Mouse (Mus musculus) cerebellum, adult 11-12 months (tissue): ENCODE data around the gene Gm4981.
A peak's percentile ranks its signal among the peaks of the same experiment; 100 is the strongest.
"Not testable (repeated sequence)": the region's sequence is repeated elsewhere in the genome, so short reads cannot be mapped to it uniquely, and the experiment has no call there.

Experiments used
- DNase-seq: peaks from one replicate; pipeline ENCODE4 v3.0.0; 2022

The Gm4981 gene

DNA sequence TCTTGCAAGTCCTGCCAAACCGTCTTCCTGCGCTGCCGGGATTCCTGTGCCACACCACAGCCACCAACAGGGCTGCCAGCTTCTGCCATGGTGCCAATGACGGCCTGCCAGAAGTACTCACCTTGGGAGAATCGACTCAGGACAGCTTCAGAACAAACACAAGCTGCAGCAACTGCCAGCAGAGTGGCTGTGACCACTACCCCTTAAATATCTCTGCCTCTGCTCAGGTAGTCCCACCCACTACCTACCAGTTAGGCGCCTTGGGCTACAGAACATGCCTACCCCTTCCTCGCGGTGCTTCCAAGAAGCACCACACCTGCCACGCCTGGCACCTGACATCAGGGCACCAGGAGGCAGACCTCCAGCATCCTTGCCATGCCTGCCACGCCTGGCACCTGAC lies at the start of gene Gm4981:
TSS of gene Gm4981 (minus strand) at position 89 of the 400 bp plus-strand sequence.
- DNase-seq: no peak

- no peak for DNase-seq
Measured at GRCm38 (mm10) chr10:58282238-58282637, 45.7 kb upstream of the Gm4981 start.

- no peak for DNase-seq
Measured at GRCm38 (mm10) chr10:58258466-58258865, 22.0 kb upstream of the Gm4981 start.

GRCm38 (mm10) chr10:58255954-58256353 lies 19.5 kb upstream of the Gm4981 start:
- DNase-seq: no peak

DNA sequence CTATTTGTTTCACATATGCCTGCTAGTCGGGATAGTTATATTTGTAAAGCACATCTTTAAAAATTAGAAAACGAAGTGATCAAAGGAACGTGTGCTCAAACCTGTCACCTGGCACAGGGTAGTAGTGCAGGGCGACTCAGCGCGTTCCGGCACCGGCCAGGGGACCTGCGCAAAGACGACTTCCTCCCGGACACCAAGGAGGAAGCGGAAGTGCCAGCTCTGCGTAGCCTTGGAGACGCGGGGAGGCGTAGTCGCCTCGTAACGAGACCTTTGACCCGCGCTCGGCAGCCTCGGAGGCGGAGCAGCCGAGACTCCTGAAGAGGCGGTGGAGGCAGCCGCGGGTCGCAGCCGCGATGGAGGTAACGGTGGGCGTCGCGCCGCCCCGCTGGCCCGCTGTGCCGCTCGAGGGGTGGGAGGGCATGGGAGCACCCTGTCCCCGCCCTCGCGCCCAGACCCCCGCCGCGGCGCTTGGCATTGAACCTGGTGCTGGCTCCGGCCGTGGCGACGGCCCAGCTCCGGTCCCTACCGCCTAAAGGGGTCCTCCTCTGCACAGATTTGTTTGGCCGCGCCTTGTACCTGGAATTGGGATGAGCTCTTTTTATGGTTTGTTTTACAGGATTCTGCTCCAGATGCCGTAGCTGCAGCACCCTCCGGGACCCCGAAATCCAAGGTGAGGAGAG lies 18.9 kb upstream of the Gm4981 start, which contains the start of gene Gcc2:
TSS of gene Gcc2 (plus strand) at position 285 of the 680 bp plus-strand sequence.
- DNase-seq: peak; percentile 92

DNA sequence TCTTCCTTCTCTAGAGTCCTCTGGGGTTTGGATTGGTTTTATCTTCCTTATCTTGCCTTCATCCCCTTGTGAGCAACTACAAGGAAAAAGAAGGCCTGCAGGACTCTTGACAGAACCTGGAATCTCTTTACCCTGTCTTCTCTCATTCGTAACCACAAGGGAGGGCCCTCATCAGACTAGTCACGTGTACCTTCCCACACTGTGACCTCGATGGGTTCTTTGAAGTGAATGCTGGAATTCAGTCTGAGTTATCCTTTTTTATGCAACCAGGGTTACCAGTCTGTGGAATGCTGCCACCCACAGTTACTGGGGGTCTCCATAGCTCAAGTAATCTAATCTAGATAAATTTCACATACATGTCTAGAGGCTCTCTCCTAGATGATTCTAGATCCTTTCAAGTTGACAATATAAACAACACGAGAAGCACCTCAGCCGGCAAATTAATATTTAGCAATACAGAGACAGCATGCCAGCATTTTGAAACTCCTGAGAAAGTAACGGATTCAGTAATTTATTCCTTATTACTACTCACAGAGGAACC lies 18.2 kb upstream of the Gm4981 start:
- DNase-seq: no peak

GRCm38 (mm10) chr10:58249535-58249934 lies 13.0 kb upstream of the Gm4981 start:
- DNase-seq: no peak

DNA sequence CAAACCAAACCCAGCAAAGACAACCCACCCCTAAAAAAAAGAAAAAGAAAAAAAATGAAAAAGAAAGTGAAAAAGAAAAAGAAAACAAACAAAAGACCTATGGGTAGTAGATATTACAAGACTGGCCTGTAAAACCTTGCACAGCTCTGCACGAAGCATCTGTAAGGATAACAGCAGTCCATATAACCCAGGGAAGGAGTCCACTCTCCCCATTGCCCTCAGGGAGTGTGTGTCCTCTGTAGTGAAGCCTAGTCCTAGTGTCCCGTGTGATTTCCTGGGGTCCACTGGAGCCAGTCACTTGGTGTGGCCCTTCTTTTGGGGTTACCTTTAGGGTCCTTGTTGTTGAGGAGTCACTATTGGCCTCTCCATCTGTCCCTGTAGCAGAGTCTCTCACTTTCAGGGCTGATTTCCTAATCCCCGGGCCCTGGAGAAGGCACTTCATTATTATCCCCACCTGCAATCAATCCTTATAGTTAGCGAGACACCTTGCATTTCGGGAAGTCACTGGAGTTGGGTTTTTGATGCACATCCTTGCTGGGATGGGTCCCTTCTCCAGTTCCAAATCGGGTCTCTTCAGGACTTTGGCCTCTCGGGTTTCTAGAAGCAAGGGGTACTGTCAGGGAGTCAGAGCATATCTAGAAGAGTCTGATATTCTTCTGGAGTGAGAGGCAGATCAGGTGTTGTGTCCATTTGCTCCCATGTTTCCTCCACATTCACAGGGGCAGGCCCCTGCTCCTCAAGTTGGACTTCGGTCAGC lies 2.7 kb upstream of the Gm4981 start:
- peak; percentile 50 for DNase-seq

DNA sequence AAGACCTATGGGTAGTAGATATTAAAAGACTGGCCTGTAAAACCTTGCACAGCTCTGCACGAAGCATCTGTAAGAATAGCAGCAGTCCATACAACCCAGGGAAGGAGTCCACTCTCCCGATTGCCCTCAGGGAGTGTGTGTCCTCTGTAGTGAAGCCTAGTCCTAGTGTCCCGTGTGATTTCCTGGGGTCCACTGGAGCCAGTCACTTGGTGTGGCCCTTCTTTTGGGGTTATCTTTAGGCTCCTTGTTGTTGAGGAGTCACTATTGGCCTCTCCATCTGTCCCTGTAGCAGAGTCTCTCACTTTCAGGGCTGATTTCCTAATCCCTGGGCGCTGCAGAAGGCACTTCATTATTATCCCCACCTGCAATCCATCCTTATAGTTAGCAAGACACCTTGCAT lies 1.5 kb downstream of the Gm4981 start:
- DNase-seq: not testable (repeated sequence)

DNA sequence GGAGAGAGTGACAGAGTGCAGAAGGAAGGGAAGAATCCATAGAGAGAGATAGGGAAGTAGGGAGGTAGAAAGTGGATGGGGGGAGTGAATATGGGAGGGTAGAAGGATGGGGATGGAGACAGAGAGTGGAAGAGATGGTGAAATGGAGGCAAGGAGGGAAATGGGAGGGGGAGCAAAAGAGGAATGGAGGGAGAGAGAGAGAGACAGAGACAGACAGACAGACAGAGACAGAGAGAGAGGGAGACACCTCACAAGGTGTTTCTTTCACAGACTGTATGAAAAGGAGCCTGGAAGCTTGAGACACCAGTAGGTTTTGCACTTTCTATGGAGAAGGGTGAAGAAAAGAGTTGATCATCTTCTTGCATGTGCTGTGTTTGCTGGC lies 2.8 kb downstream of the Gm4981 start:
- not testable (repeated sequence) for DNase-seq

- not testable (repeated sequence) for DNase-seq
Measured at GRCm38 (mm10) chr10:58233054-58233739, 3.3 kb downstream of the Gm4981 start.

- DNase-seq: not testable (repeated sequence)
Measured at GRCm38 (mm10) chr10:58232641-58232969, 3.9 kb downstream of the Gm4981 start, which contains the start of gene Duxf3. Gene Duxf3 (minus strand): TSS chr10:58232675.

DNA sequence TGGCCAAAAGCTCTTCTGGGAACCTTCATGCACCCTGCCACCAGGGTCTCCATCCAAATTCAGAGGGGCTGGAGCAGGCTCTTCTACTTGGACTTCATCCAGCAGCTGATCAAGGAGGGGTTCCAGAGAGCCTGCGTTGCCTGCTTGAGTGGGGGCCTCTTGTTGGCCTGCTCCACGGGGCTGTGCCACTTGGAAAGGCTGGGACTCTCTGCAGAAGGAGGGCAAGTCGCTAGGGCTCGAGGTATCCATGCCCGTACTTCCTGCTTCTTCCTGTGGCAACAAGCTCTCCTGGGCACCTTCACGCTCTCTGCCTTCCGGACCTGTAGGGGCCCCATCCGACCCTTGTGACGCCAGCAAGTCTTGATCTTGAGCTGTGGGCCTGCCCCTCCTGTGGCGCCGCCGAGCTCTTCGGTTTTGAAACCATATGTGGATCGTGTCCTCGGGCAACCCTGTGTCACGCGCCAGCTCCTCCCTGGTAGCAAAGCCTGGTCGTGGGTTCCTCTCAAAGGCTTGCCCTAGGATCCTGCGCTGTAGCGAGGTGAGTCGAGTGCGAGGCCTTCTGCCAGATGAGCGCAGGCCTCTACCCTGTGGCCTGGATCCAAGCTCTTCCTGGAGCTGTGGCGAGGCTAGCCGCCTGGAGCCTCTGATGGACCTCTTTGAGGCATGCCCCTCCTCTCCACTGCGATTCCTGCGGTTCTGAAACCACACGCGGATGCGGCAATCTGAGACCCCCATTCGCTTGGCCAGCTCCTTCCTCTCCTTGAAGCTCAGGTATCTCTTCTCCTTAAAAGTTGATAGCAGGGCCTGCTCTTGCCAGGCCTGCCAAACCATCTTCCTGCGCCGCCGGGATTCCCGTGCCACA lies 4.5 kb downstream of the Gm4981 start:
- peak; percentile 72 for DNase-seq

- peak; percentile 44 for DNase-seq
Measured at GRCm38 (mm10) chr10:58231088-58231487, 5.4 kb downstream of the Gm4981 start.

DNA sequence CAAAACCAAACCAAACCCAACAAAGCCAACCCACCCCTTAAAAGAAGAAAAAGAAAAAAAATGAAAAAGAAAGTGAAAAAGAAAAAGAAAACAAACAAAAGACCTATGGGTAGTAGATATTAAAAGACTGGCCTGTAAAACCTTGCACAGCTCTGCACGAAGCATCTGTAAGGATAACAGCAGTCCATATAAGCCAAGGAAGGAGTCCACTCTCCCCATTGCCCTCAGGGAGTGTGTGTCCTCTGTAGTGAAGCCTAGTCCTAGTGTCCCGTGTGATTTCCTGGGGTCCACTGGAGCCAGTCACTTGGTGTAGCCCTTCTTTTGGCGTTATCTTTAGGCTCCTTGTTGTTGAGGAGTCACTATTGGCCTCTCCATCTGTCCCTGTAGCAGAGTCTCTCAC lies 6.5 kb downstream of the Gm4981 start:
- not testable (repeated sequence) for DNase-seq

- peak; percentile 46 for DNase-seq
Measured at GRCm38 (mm10) chr10:58227798-58228197, 8.7 kb downstream of the Gm4981 start.

- DNase-seq: not testable (repeated sequence)
Measured at GRCm38 (mm10) chr10:58226357-58226756, 10.1 kb downstream of the Gm4981 start.

DNA sequence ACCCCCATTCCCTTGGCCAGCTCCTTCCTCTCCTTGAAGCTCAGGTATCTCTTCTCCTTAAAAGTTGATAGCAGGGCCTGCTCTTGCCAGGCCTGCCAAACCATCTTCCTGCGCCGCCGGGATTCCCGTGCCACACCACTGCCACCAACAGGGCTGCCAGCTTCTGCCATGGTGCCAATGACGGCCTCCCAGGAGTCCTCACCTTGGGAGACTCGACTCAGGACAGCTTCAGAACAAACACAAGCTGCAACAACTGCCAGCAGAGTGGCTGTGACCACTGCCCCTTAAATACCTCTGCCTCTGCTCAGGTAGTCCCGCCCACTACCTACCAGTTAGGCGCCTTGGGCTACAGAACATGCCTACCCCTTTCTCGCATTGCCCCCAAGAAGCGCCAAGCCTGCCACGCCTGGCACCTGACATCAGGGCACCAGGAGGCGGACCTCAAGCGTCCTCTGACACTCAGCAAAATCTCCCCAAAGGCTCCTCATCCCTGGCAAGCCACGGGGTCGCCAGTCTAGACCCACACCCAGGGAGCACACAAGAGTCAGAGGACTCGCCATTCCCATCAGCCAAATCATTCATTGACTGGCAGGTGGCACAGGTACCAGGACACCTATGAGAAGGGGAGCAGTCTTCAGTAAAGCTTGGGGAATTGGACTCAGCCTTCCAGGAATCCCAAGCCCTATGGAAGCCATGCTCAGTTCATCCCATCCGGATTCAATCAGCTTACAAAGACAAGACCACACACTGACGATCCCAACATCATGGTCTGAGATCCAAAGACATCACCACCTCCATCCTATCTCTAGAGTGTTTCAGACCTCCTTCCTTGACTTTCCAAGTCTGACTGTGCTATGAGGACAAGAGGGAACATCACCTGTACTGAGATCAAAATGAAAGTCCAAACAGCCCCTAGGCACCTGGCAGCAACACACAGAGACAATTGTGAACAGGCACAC lies 11.4 kb downstream of the Gm4981 start, which contains the start of gene AW822073:
TSS of gene AW822073 (minus strand) at position 104 of the 959 bp plus-strand sequence.
- peak; percentile 34 for DNase-seq

DNA sequence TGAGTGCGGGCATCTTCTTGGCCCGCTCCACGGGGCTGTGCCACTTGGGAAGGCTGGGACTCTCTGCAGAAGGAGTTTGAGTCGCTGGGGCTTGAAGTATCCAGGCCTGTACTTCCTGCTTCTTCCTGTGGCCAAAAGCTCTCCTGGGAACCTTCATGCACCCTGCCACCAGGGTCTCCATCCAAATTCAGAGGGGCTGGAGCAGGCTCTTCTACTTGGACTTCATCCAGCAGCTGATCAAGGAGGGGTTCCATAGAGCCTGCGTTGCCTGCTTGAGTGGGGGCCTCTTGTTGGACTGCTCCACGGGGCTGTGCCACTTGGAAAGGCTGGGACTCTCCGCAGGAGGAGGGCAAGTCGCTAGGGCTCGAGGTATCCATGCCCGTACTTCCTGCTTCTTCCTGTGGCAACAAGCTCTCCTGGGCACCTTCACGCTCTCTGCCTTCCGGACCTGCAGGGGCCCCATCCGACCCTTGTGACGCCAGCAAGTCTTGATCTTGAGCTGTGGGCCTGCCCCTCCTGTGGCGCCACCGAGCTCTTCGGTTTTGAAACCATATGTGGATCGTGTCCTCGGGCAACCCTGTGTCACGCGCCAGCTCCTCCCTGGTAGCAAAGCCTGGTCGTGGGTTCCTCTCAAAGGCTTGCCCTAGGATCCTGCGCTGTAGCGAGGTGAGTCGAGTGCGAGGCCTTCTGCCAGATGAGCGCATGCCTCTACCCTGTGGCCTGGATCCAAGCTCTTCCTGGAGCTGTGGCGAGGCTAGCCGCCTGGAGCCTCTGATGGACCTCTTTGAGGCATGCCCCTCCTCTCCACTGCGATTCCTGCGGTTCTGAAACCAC lies 12.3 kb downstream of the Gm4981 start:
- DNase-seq: peak; percentile 65

DNA sequence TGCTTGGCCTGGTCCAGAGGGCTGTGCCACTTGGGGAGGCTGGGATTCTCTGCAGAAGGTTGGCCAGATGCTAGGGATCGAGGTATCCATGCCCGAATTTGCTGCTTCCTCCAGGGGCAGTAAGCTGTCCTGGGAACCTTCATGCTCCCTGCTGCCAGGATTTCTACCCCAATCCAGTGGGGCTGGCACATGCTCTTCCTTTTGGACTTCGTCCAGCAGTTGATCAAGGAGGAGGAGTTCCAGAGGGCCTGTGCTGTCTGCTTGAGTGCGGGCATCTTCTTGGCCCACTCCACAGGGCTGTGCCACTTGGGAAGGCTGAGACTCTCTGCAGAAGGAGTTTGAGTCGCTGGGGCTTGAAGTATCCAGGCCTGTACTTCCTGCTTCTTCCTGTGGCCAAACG lies 13.3 kb downstream of the Gm4981 start:
- DNase-seq: not testable (repeated sequence)
